Mouse (Mus musculus): ENCODE data around the gene Rnaset2b. TPM values are rescaled to one million over a fixed set of nuclear protein-coding genes. Genes with fewer than 3 reads are reported as not detected.
A peak's percentile ranks its signal among the peaks of the same experiment; 100 is the strongest.
"Not testable (repeated sequence)": the region's sequence is repeated elsewhere in the genome, so short reads cannot be mapped to it uniquely, and the experiment has no call there.

Gene Rnaset2b
- polyA plus RNA-seq, 1 experiment from 2014 or later: 272 TPM

DNA sequence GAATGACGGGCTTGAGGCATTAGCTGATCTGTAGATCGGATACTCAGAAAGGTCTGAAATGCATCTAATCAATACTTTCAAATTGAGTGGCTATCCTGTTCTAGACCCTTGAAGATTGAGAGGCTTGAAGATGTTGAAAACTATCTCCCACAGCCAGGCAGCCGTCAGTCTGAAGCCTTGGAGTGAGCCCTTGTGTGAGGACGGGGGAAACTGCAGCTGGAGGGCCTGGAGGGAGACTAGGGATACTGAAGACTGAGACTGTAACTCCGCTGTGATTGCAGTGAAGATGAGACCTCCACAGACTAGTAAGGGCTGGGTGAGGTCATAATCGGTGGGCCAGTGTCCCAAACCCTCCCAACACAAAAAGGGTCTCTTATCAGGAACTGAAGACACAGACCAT, 8.1 kb upstream of the Rnaset2b start:
- H3K9me3 ChIP-seq; H3K27me3 ChIP-seq; H3K27ac ChIP-seq; H3K4me1 ChIP-seq; H3K4me3 ChIP-seq; H3K36me3 ChIP-seq; H3K9ac ChIP-seq; ATAC-seq (ENCODE audit: borderline replicate concordance, extremely low read depth, low FRiP score, low TSS enrichment); H3K4me2 ChIP-seq: not testable (repeated sequence)
- 68% methylated on average over 4 of the region's 6 CpGs for WGBS

DNA sequence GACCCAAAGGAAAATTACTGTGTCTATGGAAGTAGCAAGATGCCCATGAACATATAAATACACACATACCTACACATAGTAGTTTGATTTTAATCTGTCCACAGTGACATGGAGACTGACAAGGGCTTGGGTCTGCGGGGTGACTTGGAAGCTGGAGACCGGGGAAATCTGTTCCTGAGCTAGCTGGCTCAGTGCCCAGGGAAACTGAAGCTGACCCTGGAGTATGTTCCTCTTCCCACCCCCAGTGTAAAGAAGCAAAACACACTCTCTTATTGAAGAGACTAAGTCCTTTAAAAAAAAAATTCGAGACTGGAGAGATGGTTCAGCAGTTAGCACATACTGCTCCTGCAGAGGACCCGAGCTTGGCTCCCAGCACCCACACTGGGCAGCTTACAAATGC, 7.5 kb upstream of the Rnaset2b start:
- 40% methylated on average over 4 of the region's 4 CpGs for WGBS

DNA sequence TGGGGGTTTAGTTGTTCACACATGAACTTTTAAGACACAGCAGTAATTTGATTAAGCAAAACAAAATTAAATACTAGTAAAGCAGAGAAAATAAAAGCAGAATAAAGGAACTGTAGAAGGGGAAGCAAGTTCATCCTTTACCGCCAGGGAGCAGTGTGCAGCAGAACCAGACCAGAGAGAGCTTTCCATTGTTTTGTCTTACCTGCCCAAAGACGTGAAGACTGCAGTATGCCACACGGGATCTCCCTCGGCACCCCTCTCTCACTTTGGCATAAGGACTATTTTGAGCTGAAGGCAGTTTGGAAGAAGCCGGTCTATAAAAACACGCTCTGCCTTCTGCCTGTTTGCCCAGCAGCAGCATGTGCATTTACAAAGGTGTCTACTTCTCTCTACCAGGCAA, 5.1 kb upstream of the Rnaset2b start:
- H3K4me1 ChIP-seq; H3K27me3 ChIP-seq; H3K27ac ChIP-seq; H3K9ac ChIP-seq; H3K4me2 ChIP-seq; H3K4me3 ChIP-seq; H3K36me3 ChIP-seq; ATAC-seq (ENCODE audit: borderline replicate concordance, extremely low read depth, low FRiP score, low TSS enrichment); H3K9me3 ChIP-seq: not testable (repeated sequence)
- 15% methylated on average over 6 of the region's 6 CpGs for WGBS

More for the DNA sequence above, 7.5 kb upstream of the Rnaset2b start:
- H3K4me2 ChIP-seq; H3K4me1 ChIP-seq; H3K9ac ChIP-seq; H3K36me3 ChIP-seq; H3K27me3 ChIP-seq; H3K9me3 ChIP-seq; H3K27ac ChIP-seq; ATAC-seq (ENCODE audit: borderline replicate concordance, extremely low read depth, low FRiP score, low TSS enrichment); H3K4me3 ChIP-seq: not testable (repeated sequence)

DNA sequence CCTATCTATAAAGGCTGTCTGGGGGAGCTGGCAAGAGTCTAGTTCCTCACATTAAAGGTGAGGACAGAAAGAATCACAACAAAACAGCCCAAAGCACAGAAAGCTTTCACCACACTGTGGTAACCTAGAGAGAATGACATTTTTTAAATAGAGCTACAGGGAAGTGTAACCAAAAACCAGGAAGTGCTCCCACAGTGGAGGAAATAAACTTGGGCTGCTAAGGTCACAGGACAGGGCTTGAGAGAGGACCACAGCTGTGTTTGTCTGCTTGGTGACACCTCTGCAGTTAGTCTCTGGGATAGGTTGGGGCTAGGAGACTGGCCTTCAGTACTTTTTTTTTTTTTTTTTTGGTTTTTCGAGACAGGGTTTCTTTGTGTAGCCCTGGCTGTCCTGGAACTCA, 2.8 kb upstream of the Rnaset2b start:
- not testable (repeated sequence) for H3K9me3 ChIP-seq; H3K4me3 ChIP-seq; H3K36me3 ChIP-seq; ATAC-seq (ENCODE audit: borderline replicate concordance, extremely low read depth, low FRiP score, low TSS enrichment); H3K27me3 ChIP-seq; H3K4me1 ChIP-seq; H3K27ac ChIP-seq; H3K4me2 ChIP-seq; H3K9ac ChIP-seq
- 25% methylated on average over 1 of the region's 1 CpGs for WGBS

DNA sequence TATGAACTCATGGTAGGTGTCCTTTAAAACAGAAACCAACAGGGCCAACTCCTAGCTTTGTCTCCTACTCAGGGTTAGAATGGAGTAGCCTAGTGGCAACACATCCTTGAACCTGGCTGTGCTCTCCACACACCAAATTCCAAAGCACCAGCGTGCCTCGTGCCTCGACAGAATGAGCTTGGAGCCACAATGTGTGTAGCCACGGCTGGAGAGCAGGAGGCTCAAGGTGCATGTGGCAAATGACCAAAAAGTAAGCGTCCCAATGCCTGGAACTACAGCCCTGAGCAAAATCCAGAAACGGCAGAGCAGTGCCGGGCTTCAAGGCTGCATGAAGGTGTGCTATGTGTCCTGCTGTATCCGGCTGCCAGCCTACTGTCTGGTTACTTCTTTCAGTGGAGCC, 804 bp downstream of the Rnaset2b start:
- H3K9ac ChIP-seq; ATAC-seq (ENCODE audit: borderline replicate concordance, extremely low read depth, low FRiP score, low TSS enrichment); H3K4me2 ChIP-seq; H3K27ac ChIP-seq; H3K36me3 ChIP-seq; H3K27me3 ChIP-seq; H3K9me3 ChIP-seq; H3K4me1 ChIP-seq; H3K4me3 ChIP-seq: not testable (repeated sequence)
- WGBS: 70% methylated on average over 8 of the region's 8 CpGs

DNA sequence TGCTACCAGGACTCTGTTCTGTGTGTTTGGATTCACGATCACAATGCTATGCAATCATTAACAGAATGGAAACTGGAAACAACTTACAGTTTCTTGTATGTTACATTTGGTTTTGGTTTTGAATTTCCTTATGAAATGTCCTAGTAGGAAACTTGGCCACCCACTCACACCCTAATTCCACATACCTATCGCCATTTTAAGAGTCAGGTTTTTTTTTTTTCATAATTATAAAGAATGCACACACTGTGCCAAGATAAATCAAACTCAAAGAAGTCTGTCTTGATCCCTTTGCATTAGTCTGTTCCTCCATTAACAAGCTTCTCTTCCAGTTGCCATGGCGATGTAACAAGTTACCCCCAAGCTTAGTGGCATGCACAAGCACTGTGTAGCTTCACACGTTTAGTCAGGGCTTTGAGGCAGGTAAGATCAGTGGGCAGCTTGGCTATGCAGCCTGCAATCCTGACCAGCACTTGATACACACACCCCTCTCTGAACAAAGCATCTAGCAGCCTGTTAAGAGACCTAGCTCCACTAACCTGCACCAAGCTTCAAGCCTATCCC, 2.5 kb downstream of the Rnaset2b start:
- H3K4me3 ChIP-seq; H3K4me2 ChIP-seq; H3K9ac ChIP-seq; H3K9me3 ChIP-seq; H3K27me3 ChIP-seq; H3K4me1 ChIP-seq; H3K27ac ChIP-seq; ATAC-seq (ENCODE audit: borderline replicate concordance, extremely low read depth, low FRiP score, low TSS enrichment); H3K36me3 ChIP-seq: not testable (repeated sequence)
- WGBS: 51% methylated on average over 4 of the region's 4 CpGs

DNA sequence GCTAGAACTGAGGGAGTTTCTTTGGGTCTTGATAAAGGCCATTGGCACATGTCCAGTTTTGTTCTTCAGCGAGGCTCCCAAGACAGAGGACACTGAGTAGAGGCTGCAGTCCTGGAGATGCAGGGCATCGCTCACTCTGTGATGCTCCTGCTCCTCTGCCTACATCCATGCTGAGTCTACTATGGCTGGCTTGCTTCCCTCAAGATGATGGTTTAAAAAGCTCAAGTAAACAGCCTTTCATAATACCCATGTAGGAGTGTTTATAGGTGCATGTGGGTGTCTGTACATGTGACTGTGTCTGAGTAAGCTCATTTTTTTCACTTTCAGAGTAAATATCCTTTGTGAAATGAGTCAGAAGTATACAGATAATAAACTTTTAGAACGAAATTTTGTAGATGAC, 4.6 kb downstream of the Rnaset2b start:
- ATAC-seq (ENCODE audit: borderline replicate concordance, extremely low read depth, low FRiP score, low TSS enrichment): not testable (repeated sequence)
- 48% methylated on average over 3 of the region's 3 CpGs for WGBS

DNA sequence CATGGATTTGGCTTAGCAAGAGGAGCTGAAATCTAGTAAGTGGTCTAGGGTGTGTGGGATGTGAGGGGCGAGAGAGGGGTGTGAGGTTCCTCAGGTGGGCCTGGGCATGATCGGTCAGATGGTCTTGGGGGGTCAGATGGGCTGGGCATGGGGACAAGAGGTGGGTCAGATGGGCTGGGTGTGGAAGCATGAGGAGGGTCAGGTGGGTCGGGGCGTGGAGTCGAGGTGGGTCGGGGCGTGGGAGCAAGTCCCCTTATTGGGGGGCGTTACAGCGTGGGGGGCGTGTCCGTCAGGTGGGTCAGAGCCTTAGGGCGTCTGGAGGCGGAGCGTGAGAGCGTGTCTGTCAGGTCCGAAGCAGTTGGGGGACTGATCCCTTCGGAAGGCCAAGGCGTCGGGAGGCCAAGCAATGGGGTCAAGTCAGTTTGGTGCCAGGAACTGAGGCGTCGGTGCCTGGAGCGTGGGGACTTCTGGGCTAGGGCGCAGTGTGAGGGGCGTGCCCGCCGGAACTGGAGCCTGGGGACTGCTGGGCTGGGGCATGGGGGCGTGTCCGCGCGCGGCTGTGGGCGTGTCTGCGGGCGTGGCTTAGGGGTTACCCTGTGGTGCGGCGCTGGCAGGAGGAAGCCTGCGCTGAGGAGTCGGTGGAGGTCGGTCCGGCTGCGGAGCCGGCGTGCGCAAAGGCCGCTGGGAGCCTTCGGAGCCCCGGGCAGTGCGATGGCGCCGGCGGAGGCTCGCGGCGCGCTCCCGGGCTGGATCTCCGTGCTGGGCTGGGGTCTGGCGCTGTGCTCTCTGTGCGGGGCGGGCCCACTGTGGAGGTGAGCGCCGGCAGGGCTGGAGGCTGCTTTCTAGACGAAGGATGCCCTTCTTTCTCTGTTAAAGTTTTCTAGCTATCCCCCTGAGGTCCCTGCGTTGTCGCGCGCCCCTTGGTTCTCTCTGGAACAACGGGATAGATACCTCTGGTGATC, 8.1 kb downstream of the Rnaset2b start, which contains the start of gene Gm49721:
Gene Gm49721 (plus strand): TSS at position 618 of the 962 bp plus-strand sequence.
- not testable (repeated sequence) for H3K9me3 ChIP-seq, H3K4me1 ChIP-seq, H3K27me3 ChIP-seq, H3K36me3 ChIP-seq
- Histone ChIP-seq H3K4me2 (peak within 1 kb of the TSS; percentile 60), H3K27ac (peak within 1 kb of the TSS; percentile 59; the same call in 1 of the 2 replicates), H3K4me3 (peak within 1 kb of the TSS; percentile 58), H3K9ac (peak within 1 kb of the TSS; percentile 68)
- under 1% methylated on average over 47 of the region's 68 CpGs for WGBS
- peak; percentile 99 for ATAC-seq (ENCODE audit: borderline replicate concordance, extremely low read depth, low FRiP score, low TSS enrichment)

More for the DNA sequence above, 4.6 kb downstream of the Rnaset2b start:
- not testable (repeated sequence) for H3K9me3 ChIP-seq, H3K4me1 ChIP-seq, H3K36me3 ChIP-seq, H3K27me3 ChIP-seq, H3K4me2 ChIP-seq, H3K4me3 ChIP-seq, H3K9ac ChIP-seq, H3K27ac ChIP-seq

DNA sequence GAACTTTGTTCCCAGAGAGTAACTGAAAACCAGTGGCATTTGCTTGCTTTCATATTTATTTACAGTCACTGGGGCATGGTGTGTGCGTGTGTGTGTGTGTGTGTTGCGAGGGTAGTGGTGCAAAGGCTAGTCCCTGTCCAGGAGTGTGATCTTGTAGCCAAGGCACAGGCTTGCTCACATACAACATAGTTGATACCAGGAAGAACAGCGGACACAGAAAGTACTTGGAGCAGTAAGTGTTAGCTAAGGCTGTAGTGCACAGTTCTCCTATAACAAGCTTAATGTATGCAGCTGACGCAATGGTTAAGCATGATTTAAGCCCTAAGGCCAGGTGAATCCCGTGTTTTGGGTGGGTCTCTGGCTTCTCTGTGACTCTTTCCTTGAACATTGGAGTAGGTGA, 8.9 kb downstream of the Rnaset2b start:
- not testable (repeated sequence) for H3K36me3 ChIP-seq; ATAC-seq (ENCODE audit: borderline replicate concordance, extremely low read depth, low FRiP score, low TSS enrichment); H3K4me1 ChIP-seq; H3K27ac ChIP-seq; H3K27me3 ChIP-seq; H3K9me3 ChIP-seq
- Histone ChIP-seq H3K4me2 (peak overlapping the region; percentile 60), H3K9ac (peak overlapping the region; percentile 68; the same call in 1 of the 2 replicates), H3K4me3 (peak overlapping the region; percentile 58)
- WGBS: 17% methylated on average over 5 of the region's 5 CpGs

DNA sequence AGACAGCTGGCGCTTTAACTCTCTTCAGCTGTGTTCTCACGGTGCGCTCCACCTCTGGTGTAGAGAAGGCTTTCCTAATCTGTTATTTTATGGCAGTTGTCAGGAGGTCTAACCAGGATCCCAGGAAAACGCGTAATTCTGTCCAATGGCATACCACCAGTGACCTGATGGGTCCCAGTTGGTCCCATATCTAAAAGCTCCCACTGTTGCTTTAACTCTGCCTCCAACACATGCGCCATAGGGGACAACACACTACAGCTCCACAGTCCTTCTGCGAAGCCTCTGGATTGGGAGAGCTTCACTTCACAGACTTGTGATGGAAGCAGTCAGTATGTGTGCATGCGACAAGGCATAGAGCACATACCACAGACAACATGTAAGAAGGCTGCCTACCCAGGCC, 9.7 kb downstream of the Rnaset2b start:
- H3K9me3 ChIP-seq; H3K4me2 ChIP-seq; H3K4me3 ChIP-seq; H3K27me3 ChIP-seq; H3K27ac ChIP-seq; H3K4me1 ChIP-seq; ATAC-seq (ENCODE audit: borderline replicate concordance, extremely low read depth, low FRiP score, low TSS enrichment); H3K36me3 ChIP-seq; H3K9ac ChIP-seq: not testable (repeated sequence)
- 91% methylated on average over 5 of the region's 8 CpGs for WGBS

DNA sequence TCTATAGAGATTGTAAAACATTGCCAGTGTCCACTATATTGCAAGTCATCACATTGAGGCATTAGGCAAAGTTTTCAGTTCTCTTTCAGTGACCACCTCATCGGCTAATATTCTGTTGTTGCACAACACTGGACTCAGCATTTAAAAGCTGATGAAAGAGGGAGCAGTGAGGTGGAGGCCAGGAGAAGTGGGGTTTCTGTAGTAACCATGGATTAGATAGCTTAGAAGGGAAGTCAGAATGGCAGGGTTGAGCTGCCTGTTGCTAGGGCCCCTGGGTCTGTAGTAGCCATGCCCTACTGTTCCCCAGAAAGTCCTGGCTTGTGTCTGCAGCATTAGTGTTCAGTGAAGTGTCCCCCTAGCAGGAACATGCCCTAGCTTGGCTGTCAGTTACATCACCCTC, 15.7 kb downstream of the Rnaset2b start:
- H3K27ac ChIP-seq; H3K27me3 ChIP-seq; H3K36me3 ChIP-seq; H3K4me3 ChIP-seq; ATAC-seq (ENCODE audit: borderline replicate concordance, extremely low read depth, low FRiP score, low TSS enrichment); H3K9me3 ChIP-seq; H3K4me2 ChIP-seq; H3K9ac ChIP-seq; H3K4me1 ChIP-seq: not testable (repeated sequence)
- whole genome bisulfite sequencing: 100% methylated on average over 1 of the region's 1 CpGs

DNA sequence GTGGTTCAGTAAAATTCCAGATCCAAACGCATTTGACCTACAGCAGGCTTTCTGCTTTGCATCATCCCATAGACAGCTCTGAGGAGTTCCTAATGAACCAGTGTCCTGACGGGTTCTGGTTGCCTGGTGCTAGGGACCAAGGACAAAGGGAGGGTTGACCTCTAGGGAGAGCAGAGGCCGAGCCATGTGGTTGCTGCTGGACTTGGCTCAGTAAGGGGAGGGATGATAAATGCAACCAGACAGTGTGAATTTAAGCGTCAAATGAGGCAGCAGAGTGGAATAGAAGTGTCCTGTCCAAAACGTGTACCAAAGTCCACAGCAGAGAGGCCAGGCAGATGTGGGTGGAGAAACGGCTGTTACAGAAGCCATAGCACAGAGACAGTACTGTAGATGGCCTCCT, 25.1 kb downstream of the Rnaset2b start:
- H3K4me2 ChIP-seq; H3K4me1 ChIP-seq; H3K9me3 ChIP-seq; ATAC-seq (ENCODE audit: borderline replicate concordance, extremely low read depth, low FRiP score, low TSS enrichment); H3K27me3 ChIP-seq; H3K9ac ChIP-seq; H3K36me3 ChIP-seq; H3K4me3 ChIP-seq; H3K27ac ChIP-seq: not testable (repeated sequence)
- no CpG with 5 or more reads among the region's 6 CpGs for WGBS
